Mouse (Mus musculus): ENCODE measurements around the gene Thumpd3. TPM values are rescaled to one million over a fixed set of nuclear protein-coding genes. Genes with fewer than 3 reads are reported as not detected.

The Thumpd3 gene
- total RNA-seq, 2 experiments from 2014 or later = 19.6 to 27.7 TPM

DNA sequence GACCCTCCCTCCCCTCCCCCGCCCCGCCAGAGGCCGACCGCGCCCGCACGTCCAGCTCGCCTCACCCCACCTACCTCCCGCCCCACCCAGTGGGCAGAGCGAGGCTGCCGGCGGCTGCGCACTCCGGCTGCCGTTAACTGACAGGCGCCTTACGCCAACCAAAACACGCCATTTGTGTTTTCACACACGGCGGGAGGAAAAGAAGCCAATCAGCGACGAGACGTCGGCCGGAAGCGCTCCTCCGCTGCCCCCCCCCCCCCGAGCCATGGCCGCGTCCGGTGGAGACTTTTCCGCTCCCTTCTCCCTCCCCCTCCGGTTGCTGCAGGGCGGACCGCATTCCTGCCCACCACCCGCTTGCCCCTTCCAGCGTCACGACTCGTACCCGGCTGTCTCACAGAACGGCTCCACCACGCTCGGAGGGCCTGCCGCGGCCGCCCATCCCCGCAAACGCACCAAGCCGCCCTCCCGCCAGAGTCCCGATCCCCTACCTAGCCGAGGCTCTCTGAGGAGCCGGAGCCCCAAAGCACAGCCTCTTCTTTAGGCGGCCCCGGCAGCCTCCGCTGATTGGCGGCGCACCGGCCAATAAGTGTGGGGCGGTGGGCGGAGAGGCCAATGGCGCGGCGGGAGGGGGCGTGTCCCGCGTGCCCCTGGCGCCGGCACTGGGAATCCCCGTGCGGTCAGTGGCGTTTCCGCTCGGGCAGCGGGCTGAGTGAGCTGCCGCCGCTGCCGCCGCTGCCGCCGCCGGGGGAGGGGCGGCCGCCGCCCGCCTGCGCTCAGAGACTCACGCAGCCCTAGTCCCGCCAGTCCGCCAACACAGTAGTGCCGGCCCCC, 30.9 kb downstream of the Thumpd3 start, which contains the start of gene Setd5:
Setd5 (plus strand) TSS at position 680 of the 831 bp plus-strand sequence.
- peak; percentile 81 for ATAC-seq (replicated peaks; ENCODE audit: low FRiP score, poor library complexity, severe bottlenecking)

DNA sequence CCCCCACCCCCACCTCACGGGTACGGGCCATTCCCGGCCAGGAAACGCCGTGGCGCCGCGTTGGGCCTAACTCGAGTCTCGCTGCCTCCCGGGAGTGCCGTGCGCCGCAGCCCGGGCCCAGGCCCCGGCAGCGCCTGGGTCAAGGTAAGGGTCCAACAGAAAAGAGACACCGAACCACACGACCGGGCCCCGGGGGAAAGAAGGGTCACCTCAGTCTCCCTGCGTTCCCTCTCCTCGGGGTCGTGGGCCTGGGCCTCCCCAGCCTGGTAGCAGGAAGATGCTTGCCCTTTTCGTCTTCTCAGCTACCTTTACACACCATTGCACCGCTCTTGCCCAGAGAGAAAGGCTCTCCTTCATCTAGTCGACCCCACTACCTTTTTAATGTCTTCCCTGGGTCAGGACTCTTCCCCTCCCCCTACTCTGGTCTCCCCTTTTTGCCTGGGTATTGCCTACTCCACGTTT, 31.6 kb downstream of the Thumpd3 start:
- 0 out of 2 replicates have a peak, but pooled peaks have one; percentile 0 for ATAC-seq (replicated peaks; ENCODE audit: low FRiP score, poor library complexity, severe bottlenecking)

DNA sequence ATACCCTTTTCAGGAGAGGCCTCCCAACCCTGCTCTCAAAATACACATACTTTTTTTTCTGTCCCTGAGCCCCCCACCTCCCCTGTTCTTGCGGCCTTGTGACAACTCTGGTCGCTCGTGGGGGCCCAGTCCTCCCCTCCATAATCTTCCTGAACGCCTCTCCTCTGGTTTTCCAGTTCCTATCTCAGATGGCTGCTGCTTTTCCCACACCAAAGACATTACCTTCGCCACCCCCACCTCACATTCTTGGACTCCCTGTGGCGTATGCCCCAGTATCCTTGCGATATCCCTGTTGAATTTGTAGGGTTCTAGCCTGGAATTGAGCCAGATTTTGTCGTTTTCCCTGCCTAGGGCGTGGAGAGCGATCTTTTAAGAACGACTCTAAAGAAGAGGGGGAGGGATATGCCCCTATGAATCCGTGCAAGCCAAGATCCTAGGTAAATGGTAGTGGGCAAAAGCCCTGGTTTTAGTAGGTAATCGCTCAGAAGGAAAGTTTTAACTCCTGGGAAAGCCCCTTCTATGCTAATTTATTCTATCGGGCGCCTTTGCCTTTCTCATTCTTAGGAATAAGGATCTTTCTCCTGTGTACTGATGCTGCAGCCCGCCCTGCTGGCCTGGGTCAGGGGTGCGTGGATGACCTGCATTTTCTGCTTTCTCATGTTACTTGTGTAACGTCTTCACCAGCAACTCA, 32.2 kb downstream of the Thumpd3 start:
- ATAC-seq (replicated peaks; ENCODE audit: low FRiP score, poor library complexity, severe bottlenecking) = peak; percentile 48

DNA sequence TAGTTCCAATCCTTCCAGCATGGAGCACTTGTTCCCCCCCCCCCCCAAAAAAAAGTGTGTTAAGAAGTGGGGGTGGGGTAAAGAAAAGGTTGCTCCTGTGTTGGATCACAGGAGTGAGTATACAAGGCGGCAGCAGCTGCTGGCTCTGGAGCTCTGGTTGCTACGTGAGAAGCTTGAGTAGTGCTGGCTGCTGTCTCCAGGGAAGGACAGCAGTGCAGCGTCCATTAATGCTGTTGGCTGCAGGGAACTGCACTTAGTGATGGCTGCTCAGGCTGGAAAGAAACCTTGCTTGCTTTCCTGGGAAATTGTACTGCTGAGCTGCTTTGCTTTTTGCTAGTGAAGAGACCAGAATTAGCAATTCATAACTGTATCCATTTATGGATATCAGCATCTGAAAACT, 33.5 kb downstream of the Thumpd3 start:
- no peak for ATAC-seq (replicated peaks; ENCODE audit: low FRiP score, poor library complexity, severe bottlenecking)

DNA sequence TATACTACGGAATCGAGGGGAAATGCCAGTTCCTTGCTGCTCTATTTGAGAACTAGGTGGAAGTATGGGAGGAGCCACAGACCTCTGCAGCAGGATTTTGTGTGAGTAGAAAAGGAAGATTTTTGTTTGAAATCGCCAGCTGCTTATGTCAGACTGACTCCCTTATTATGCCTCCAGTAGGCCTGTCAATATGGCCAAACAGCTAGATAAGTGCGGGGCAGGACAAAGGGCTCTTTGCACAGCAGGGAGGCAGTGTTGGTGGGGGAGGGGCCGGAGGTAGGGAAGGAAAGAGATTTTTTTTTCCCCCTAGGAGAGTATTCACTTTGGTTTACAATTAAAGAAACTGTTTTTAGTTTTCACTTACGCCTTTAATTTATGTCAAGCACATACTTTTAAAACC, 36.2 kb downstream of the Thumpd3 start:
- ATAC-seq (replicated peaks; ENCODE audit: low FRiP score, poor library complexity, severe bottlenecking) = no peak

DNA sequence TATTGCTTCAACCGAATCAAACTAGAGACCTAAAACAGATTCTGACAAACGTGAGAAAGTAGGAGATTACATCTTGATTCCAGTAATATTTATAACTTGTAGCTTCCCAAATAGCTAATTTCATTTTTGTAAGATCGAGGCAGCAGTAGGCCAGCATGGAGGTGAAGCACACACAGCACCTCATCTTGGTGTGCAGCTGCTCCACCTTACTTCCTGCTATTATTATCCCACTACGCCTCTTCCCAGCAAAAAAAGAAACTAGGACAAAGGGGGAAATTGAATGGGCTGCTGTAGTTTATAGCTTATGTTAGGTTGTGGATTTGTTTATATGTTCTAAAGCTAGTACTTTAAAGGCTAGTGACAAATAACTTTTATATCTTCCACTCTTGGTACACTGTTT, 38.6 kb downstream of the Thumpd3 start:
- no peak for ATAC-seq (replicated peaks; ENCODE audit: low FRiP score, poor library complexity, severe bottlenecking)

DNA sequence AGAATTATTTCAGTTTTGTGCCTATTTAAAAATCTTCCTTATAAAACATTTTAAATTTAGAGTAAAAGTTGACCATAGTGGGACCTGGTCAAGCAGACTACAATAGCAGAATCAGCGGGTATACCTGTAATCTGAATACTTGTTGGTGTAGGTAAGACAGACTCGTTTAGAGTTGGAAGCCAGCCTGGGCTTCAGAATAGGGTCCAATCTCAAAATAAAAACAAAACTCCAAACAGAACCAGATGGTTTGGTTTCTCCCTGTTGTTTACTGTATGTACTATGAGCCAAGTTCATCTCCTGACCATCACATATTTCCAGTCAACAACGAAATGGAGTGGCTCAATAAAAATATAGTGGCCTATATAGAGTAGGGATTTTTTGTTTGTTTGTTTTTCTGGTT, 47.2 kb downstream of the Thumpd3 start:
- ATAC-seq (replicated peaks; ENCODE audit: low FRiP score, poor library complexity, severe bottlenecking) = no peak

DNA sequence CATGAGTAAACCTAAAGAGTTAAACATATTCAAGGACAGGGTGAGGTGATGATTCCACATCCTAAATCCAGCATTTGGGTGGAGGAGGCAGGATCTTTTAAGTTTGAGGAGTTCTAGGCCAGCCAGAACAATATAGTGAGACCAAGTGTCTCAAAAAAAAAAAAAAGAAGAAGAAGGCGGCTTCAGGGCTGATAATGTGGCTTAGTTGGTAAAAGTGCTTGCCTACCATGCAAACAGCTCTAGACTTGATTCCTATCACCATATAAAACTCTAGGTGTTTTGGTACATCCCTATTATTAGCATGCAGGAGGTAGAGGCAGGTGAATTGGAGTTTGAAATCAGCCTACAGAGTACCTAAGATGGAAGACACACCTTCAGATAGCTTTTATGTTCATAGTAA, 49.5 kb downstream of the Thumpd3 start:
- no peak for ATAC-seq (replicated peaks; ENCODE audit: low FRiP score, poor library complexity, severe bottlenecking)

DNA sequence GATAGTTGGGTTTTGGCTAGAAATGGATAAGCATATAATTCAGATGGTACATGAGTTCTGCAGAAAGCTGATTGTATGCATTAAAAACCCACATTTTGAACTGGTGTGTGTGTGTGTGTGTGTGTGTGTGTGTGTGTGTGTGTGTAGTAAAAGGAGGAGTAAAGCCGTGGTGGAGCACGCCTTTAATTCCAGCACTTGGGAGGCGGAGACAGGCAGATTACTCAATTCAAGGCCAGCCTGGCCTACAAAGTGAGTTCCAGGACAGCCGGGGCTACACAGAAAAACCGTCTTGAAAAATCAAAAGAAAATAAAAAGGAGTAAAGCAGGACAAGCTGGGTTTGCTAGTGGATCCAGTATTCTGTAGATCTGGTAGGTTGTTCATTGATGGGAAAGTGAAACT, 51.6 kb downstream of the Thumpd3 start:
- no peak for ATAC-seq (replicated peaks; ENCODE audit: low FRiP score, poor library complexity, severe bottlenecking)

DNA sequence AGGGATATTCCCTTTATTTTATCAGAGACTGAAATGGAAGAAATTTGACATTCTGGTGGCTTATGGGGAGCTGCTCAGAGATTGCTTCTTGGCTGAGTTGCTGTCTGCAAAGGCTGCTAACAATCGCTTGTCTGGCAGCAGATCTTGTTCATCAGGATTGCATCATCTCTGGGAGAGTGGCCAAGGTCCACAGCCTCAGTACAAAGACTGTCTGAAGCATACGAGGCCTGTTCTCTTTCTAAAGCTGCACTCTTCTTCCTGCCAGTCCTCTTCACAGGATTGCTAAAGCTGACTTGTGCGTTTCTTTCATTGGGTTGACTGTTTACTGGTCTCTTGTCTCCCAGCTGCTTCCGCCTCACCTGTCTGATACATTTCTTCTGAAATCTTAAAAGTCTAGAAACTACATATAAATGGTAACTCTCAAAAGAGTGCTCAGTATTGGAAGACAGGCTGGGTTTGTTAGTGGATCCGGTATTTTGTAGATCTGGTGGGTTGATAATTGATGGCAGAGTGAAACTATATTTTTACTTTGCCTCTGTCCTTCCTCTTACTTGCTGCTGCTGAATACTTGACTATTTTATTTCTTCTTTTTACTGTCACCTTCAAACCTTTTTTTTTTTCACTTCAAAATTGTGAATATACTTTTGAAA, 53.7 kb downstream of the Thumpd3 start:
- no peak for ATAC-seq (replicated peaks; ENCODE audit: low FRiP score, poor library complexity, severe bottlenecking)

DNA sequence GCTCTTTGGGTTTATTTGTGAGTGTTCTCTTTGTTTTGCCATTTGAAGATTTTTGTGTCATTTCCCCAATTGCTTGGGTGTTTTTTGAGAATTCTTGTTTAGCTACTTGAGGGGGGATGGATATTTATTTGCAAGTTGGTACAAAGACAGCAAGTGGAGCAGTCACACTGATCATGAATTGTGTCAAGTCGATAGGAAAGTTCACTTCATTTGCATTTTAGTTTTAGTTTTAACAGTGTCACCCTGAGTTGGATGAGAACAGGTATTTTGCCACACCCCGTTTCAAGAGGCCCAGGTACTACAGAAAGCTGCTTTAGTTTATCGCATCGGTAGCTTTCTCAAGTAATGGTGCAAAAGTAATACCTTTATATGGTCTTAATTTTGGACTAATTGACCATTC, 56.5 kb downstream of the Thumpd3 start:
- no peak for ATAC-seq (replicated peaks; ENCODE audit: low FRiP score, poor library complexity, severe bottlenecking)

DNA sequence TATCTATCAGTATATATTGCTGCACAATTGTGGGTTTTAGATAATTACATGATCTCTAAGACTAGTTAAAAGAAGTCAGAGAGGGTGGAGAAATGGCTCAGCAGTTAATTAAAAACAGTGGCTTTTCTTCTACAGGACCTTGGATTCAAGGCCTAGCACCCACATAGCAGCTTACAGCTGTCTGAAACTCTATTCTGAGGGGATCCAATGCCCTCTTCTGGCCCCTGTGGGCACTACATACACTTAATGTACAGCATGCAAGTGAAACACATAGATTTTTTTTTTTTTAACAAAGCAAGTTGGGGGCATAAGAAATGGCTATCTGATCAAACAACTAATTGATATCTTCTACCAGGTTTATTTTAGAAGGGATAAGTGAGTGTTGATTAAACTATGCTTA, 57.7 kb downstream of the Thumpd3 start:
- ATAC-seq (replicated peaks; ENCODE audit: low FRiP score, poor library complexity, severe bottlenecking) = peak; percentile 85

DNA sequence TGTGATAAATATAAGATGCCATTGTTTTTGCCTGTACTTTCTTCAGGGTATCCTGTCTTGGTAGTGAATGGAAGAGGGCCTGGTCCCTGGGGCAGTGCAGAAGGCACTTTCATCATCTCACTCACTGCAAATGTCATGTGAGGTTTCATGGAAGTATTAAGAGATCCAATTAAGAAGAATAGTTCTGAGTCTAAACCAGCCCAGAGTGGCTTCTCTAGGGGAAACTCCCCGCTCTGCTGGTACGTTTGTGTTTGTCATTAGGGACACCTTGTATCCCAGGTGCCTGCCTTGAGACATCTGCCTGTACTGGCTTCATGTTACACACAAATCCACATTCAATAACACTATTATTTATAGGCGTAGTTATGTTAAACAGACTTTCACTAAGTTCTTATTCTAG, 63.4 kb downstream of the Thumpd3 start:
- ATAC-seq (replicated peaks; ENCODE audit: low FRiP score, poor library complexity, severe bottlenecking) = no peak

DNA sequence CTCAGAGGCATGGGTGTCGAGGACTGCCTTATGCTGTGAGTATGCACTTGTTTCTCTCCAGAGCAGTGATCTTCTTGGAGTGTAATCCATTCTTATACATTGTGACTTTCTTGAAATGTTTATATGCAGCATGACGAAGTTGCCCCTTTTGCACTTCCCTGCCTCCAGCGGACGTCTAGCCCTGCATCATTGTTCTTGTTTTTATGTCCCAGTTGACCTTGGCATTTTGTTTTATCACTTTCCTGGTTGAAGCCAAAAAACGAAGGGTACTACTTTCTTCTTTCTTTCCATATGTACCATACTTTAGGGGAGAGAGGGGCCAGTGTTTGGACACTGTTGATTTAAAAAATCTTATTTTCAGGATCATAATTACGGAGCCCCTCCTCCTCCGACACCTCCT, 63.9 kb downstream of the Thumpd3 start:
- no peak for ATAC-seq (replicated peaks; ENCODE audit: low FRiP score, poor library complexity, severe bottlenecking)

Other genes with a start within 250 kb of the Thumpd3 start
- 0.63 TPM in 1 of 2 replicates, not detected in the other for gene Srgap3, start 99.0 kb upstream of the Thumpd3 start, total RNA-seq (2015; ENCODE audit: low replicate concordance)
- gene Srgap3, start 99.0 kb upstream of the Thumpd3 start, total RNA-seq (2017; ENCODE audit: low replicate concordance) = 0.09 and 0.14 TPM in 2 replicates
- gene Setd5, start 31.1 kb downstream of the Thumpd3 start, total RNA-seq (2015; ENCODE audit: low replicate concordance) = 34.4 and 36.6 TPM in 2 replicates
- 29.4 TPM in 2 replicates for gene Setd5, start 31.1 kb downstream of the Thumpd3 start, total RNA-seq (2017; ENCODE audit: low replicate concordance)
- not detected in 2 replicates for gene Lhfpl4, start 149.2 kb downstream of the Thumpd3 start, total RNA-seq (2015; ENCODE audit: low replicate concordance)
- not detected in 2 replicates for gene Lhfpl4, start 149.2 kb downstream of the Thumpd3 start, total RNA-seq (2017; ENCODE audit: low replicate concordance)
- gene Mtmr14, start 191.6 kb downstream of the Thumpd3 start, total RNA-seq (2015; ENCODE audit: low replicate concordance) = 19.0 and 35.0 TPM in 2 replicates
- 25.5 and 42.9 TPM in 2 replicates for gene Mtmr14, start 191.6 kb downstream of the Thumpd3 start, total RNA-seq (2017; ENCODE audit: low replicate concordance)
- gene Cpne9, start 236.1 kb downstream of the Thumpd3 start, total RNA-seq (2015; ENCODE audit: low replicate concordance) = 0.42 TPM in 1 of 2 replicates, not detected in the other
- 0.51 and 2.1 TPM in 2 replicates for gene Cpne9, start 236.1 kb downstream of the Thumpd3 start, total RNA-seq (2017; ENCODE audit: low replicate concordance)